Mouse (Mus musculus) adrenal gland, adult 2 months (tissue): Measurements from ENCODE around the gene Crygc. TPM values are rescaled to one million over a fixed set of nuclear protein-coding genes. Genes with fewer than 3 reads are reported as not detected.

ENCODE experiments used
- DNase-seq: peaks from one replicate; pipeline ENCODE4 v3.0.0; 2021
- long read RNA-seq: library from polyadenylated mRNA; stranded (forward); transcript quantifications from one replicate; pipeline ENCODE4 v2.0.0, GENCODE M21; 2021
- polyA plus RNA-seq: library from polyadenylated mRNA; depleted of rRNA; stranded (reverse); fragments of >200 nt; gene quantifications from 2 replicates; pipeline ENCODE4 v1.2.3, GENCODE M21; 2012; rRNA removed
- total RNA-seq, 2 experiments: library from RNA; stranded (reverse); gene quantifications; 2 replicates each; pipeline ENCODE4 v1.2.3; 2021

Gene Crygc
- total RNA-seq = not detected
- polyA plus RNA-seq = not detected in 2 replicates
- long read RNA-seq = 0 reads

- no peak for DNase-seq
These were observed at the start of gene Crygc for GRCm38 (mm10) chr1:65073589-65073988. Gene Crygc (minus strand): TSS chr1:65073689.

- DNase-seq = no peak
These were observed 49.3 kb upstream of the Crygc start, which contains the start of gene D630023F18Rik for GRCm38 (mm10) chr1:65122574-65123372. Gene D630023F18Rik (minus strand): TSS chr1:65123214.

GRCm38 (mm10) chr1:65119438-65119837 lies 45.9 kb upstream of the Crygc start, which contains the start of gene Gm28845:
Gene Gm28845 (minus strand): TSS chr1:65119558.
- DNase-seq = no peak

GRCm38 (mm10) chr1:65118150-65118913 lies 44.8 kb upstream of the Crygc start:
- no peak for DNase-seq

GRCm38 (mm10) chr1:65113536-65114172 lies 40.2 kb upstream of the Crygc start:
- peak; percentile 44 for DNase-seq

GRCm38 (mm10) chr1:65112807-65113196 lies 39.3 kb upstream of the Crygc start:
- peak; percentile 51 for DNase-seq

GRCm38 (mm10) chr1:65112031-65112806 lies 38.7 kb upstream of the Crygc start:
- peak; percentile 76 for DNase-seq

GRCm38 (mm10) chr1:65109756-65110435 lies 36.4 kb upstream of the Crygc start:
- no peak for DNase-seq

GRCm38 (mm10) chr1:65109196-65109595 lies 35.7 kb upstream of the Crygc start:
- DNase-seq = no peak

GRCm38 (mm10) chr1:65107654-65108279 lies 34.3 kb upstream of the Crygc start:
- DNase-seq = no peak

- no peak for DNase-seq
These were observed 29.8 kb upstream of the Crygc start, which contains the start of gene Cryga for GRCm38 (mm10) chr1:65103273-65103672. Gene Cryga (minus strand): TSS chr1:65103373.

GRCm38 (mm10) chr1:65096953-65097352 lies 23.5 kb upstream of the Crygc start:
- no peak for DNase-seq

GRCm38 (mm10) chr1:65091566-65091965 lies 18.1 kb upstream of the Crygc start:
- no peak for DNase-seq

GRCm38 (mm10) chr1:65090370-65090769 lies 16.9 kb upstream of the Crygc start:
- DNase-seq = peak; percentile 86

GRCm38 (mm10) chr1:65088567-65089356 lies 15.3 kb upstream of the Crygc start:
- peak; percentile 10 for DNase-seq

GRCm38 (mm10) chr1:65082188-65082587 lies 8.7 kb upstream of the Crygc start, which contains the start of gene Crygb:
Gene Crygb (minus strand): TSS chr1:65082288.
- no peak for DNase-seq

- DNase-seq = no peak
These were observed 2.1 kb upstream of the Crygc start for GRCm38 (mm10) chr1:65075607-65076006.

- DNase-seq = no peak
These were observed 5.6 kb downstream of the Crygc start for GRCm38 (mm10) chr1:65067842-65068241.

- DNase-seq = no peak
These were observed 9.3 kb downstream of the Crygc start for GRCm38 (mm10) chr1:65064201-65064600.

GRCm38 (mm10) chr1:65063352-65063751 lies 10.1 kb downstream of the Crygc start, which contains the start of gene Crygd:
Gene Crygd (minus strand): TSS chr1:65063452.
- DNase-seq = no peak
